Mouse (Mus musculus) embryonic facial prominence, embryonic 13.5 days (tissue): Measurements from ENCODE around the gene Gabrd. TPM values are rescaled to one million over a fixed set of nuclear protein-coding genes. Genes with fewer than 3 reads are reported as not detected.

Experiments used
- ATAC-seq: fragments of 200-750 bp; cut with Nextera tagmentation; 2 replicates; pipeline ENCODE4 v1.8.0; 2017; ENCODE audit warnings: low read depth; ENCODE audit not compliant: insufficient number of reproducible peaks, insufficient read depth, low FRiP score, low TSS enrichment
- H3K27ac ChIP-seq: fragments of 300-500 bp; sonication (generic); 2 replicates; pipeline ENCODE4 v1.5.1; 2015; ENCODE audit warnings: moderate library complexity, mild to moderate bottlenecking, inconsistent platforms
- H3K27me3 ChIP-seq: fragments of 300-500 bp; sonication (generic); 2 replicates; pipeline ENCODE4 v1.6.1; 2015; ENCODE audit warnings: mild to moderate bottlenecking, inconsistent platforms
- H3K36me3 ChIP-seq: fragments of 300-500 bp; sonication (generic); 2 replicates; pipeline ENCODE4 v1.6.1; 2015; ENCODE audit warnings: mild to moderate bottlenecking, inconsistent platforms
- H3K4me1 ChIP-seq: fragments of 300-500 bp; sonication (generic); 2 replicates; pipeline ENCODE4 v1.6.1; 2015; ENCODE audit warnings: inconsistent platforms
- H3K4me2 ChIP-seq: fragments of 300-500 bp; sonication (generic); 2 replicates; pipeline ENCODE4 v1.6.1; 2015; ENCODE audit warnings: moderate library complexity, mild to moderate bottlenecking, inconsistent platforms
- H3K4me3 ChIP-seq: fragments of 300-500 bp; sonication (generic); 2 replicates; pipeline ENCODE4 v1.5.1; 2015; ENCODE audit warnings: mild to moderate bottlenecking, inconsistent platforms
- H3K9ac ChIP-seq: fragments of 300-500 bp; sonication (generic); 2 replicates; pipeline ENCODE4 v1.6.1; 2015; ENCODE audit warnings: mild to moderate bottlenecking, inconsistent platforms
- H3K9me3 ChIP-seq: fragments of 300-500 bp; sonication (generic); 2 replicates; pipeline ENCODE4 v1.6.1; 2016; ENCODE audit warnings: inconsistent platforms
- WGBS: fragments of 180-500 bp; shearing (Covaris S2); methylation state at CpG from one replicate; pipeline ENCODE4 v1.1.7; 2015; ENCODE audit warnings: mixed read lengths; 5-methylcytosine and 5-hydroxymethylcytosine counted together
- polyA plus RNA-seq: library from polyadenylated mRNA; unstranded; fragments of >200 nt; fragmentation: Nextera tagmentation; extraction: Ambion mirVana; gene quantifications from 2 replicates; pipeline ENCODE4 v1.2.1, GENCODE M21; 2015

The Gabrd gene
- polyA plus RNA-seq, 1 experiment from 2014 or later: not detected

GRCm38 (mm10) chr4:155413641-155414335 lies 15.9 kb upstream of the Gabrd start:
- H3K4me2 ChIP-seq: no peak overlapping the region
- H3K4me1 ChIP-seq: peaks cover 5% of the 10 kb centered on the region; the same call in 1 of the 2 replicates
- 88% methylated on average over 11 of the region's 11 CpGs for WGBS
- H3K4me3 ChIP-seq: no peak overlapping the region
- no peak overlapping the region for H3K9ac ChIP-seq
- H3K9me3 ChIP-seq: no peaks in the 10 kb centered on the region
- H3K27me3 ChIP-seq: no peaks in the 10 kb centered on the region
- no peak overlapping the region for H3K27ac ChIP-seq
- no peaks in the 10 kb centered on the region for H3K36me3 ChIP-seq
- ATAC-seq: no peak

GRCm38 (mm10) chr4:155412124-155412523 lies 14.2 kb upstream of the Gabrd start:
- H3K4me2 ChIP-seq: no peak overlapping the region
- no peak overlapping the region for H3K4me3 ChIP-seq
- no peaks in the 10 kb centered on the region for H3K9me3 ChIP-seq
- H3K36me3 ChIP-seq: no peaks in the 10 kb centered on the region
- no peaks in the 10 kb centered on the region for H3K27me3 ChIP-seq
- no peak overlapping the region for H3K27ac ChIP-seq
- ATAC-seq: no peak
- H3K4me1 ChIP-seq: peaks cover 10% of the 10 kb centered on the region; the same call in 1 of the 2 replicates
- 92% methylated on average over 6 of the region's 6 CpGs for WGBS
- no peak overlapping the region for H3K9ac ChIP-seq

GRCm38 (mm10) chr4:155409058-155409776 lies 11.3 kb upstream of the Gabrd start, which contains the start of gene Cfap74:
TSS of gene Cfap74 (plus strand) at chr4:155409190.
- no peak within 1 kb of the TSS for H3K27ac ChIP-seq
- H3K9ac ChIP-seq: peak within 1 kb of the TSS; percentile 66
- peak within 1 kb of the TSS; percentile 87 for H3K4me2 ChIP-seq
- H3K4me1 ChIP-seq: peaks cover 10% of the 10 kb centered on the region; the same call in 1 of the 2 replicates
- H3K36me3 ChIP-seq: no peaks in the 10 kb centered on the region
- H3K27me3 ChIP-seq: no peaks in the 10 kb centered on the region
- WGBS: under 1% methylated on average over 35 of the region's 35 CpGs
- peak within 1 kb of the TSS; percentile 57 for H3K4me3 ChIP-seq
- ATAC-seq: peak; percentile 91
- H3K9me3 ChIP-seq: no peaks in the 10 kb centered on the region

GRCm38 (mm10) chr4:155408695-155409057 lies 10.8 kb upstream of the Gabrd start:
- Histone ChIP-seq H3K4me2 (peak overlapping the region; percentile 87), H3K9me3 (no peaks in the 10 kb centered on the region), H3K27me3 (no peaks in the 10 kb centered on the region), H3K36me3 (no peaks in the 10 kb centered on the region), H3K4me3 (peak overlapping the region; percentile 57), H3K9ac (peak overlapping the region; percentile 66; the same call in 1 of the 2 replicates), H3K27ac (no peak overlapping the region), H3K4me1 (peaks cover 10% of the 10 kb centered on the region; the same call in 1 of the 2 replicates)
- ATAC-seq: no peak
- 2% methylated on average over 8 of the region's 8 CpGs for WGBS

- no peak for ATAC-seq
- Histone ChIP-seq H3K9me3 (no peaks in the 10 kb centered on the region), H3K4me2 (no peak overlapping the region), H3K27me3 (peaks cover 25% of the 10 kb centered on the region), H3K4me1 (peaks cover 8% of the 10 kb centered on the region; the same call in 1 of the 2 replicates), H3K36me3 (no peaks in the 10 kb centered on the region), H3K4me3 (no peak overlapping the region), H3K27ac (no peak overlapping the region), H3K9ac (no peak overlapping the region)
- 65% methylated on average over 1 of the region's 1 CpGs for WGBS
Measured at GRCm38 (mm10) chr4:155402489-155402888, 4.6 kb upstream of the Gabrd start.

GRCm38 (mm10) chr4:155401121-155401520 lies 3.2 kb upstream of the Gabrd start:
- H3K4me2 ChIP-seq: no peak overlapping the region
- no peak overlapping the region for H3K27ac ChIP-seq
- H3K4me3 ChIP-seq: no peak overlapping the region
- 71% methylated on average over 7 of the region's 7 CpGs for WGBS
- ATAC-seq: no peak
- H3K4me1 ChIP-seq: peaks cover 10% of the 10 kb centered on the region; the same call in 1 of the 2 replicates
- no peaks in the 10 kb centered on the region for H3K9me3 ChIP-seq
- no peak overlapping the region for H3K9ac ChIP-seq
- H3K27me3 ChIP-seq: peaks cover 38% of the 10 kb centered on the region
- H3K36me3 ChIP-seq: no peaks in the 10 kb centered on the region

- H3K27me3 ChIP-seq: peaks cover 50% of the 10 kb centered on the region
Measured at GRCm38 (mm10) chr4:155398222-155398540, 269 bp upstream of the Gabrd start.

GRCm38 (mm10) chr4:155396751-155397150 lies 1.2 kb downstream of the Gabrd start:
- WGBS: 83% methylated on average over 4 of the region's 4 CpGs
- Histone ChIP-seq H3K36me3 (no peaks in the 10 kb centered on the region), H3K4me2 (no peak overlapping the region), H3K27ac (no peak overlapping the region), H3K27me3 (peaks cover 50% of the 10 kb centered on the region), H3K9ac (no peak overlapping the region), H3K4me3 (no peak overlapping the region), H3K9me3 (no peaks in the 10 kb centered on the region), H3K4me1 (peaks cover 10% of the 10 kb centered on the region; the same call in 1 of the 2 replicates)
- no peak for ATAC-seq

More at GRCm38 (mm10) chr4:155398222-155398540, 269 bp upstream of the Gabrd start:
- Histone ChIP-seq H3K4me2 (peak overlapping the region; percentile 91), H3K36me3 (no peaks in the 10 kb centered on the region), H3K27ac (no peak overlapping the region), H3K4me1 (peaks cover 10% of the 10 kb centered on the region; the same call in 1 of the 2 replicates), H3K9me3 (no peaks in the 10 kb centered on the region), H3K9ac (no peak overlapping the region), H3K4me3 (peak overlapping the region; percentile 43)
- 4% methylated on average over 9 of the region's 9 CpGs for WGBS
- ATAC-seq: no peak

- Histone ChIP-seq H3K9ac (no peak overlapping the region), H3K9me3 (no peaks in the 10 kb centered on the region), H3K4me2 (no peak overlapping the region), H3K36me3 (no peaks in the 10 kb centered on the region), H3K27me3 (peaks cover 44% of the 10 kb centered on the region), H3K27ac (no peak overlapping the region), H3K4me3 (no peak overlapping the region), H3K4me1 (peaks cover 10% of the 10 kb centered on the region; the same call in 1 of the 2 replicates)
- no peak for ATAC-seq
- 92% methylated on average over 5 of the region's 5 CpGs for WGBS
Measured at GRCm38 (mm10) chr4:155395471-155395870, 2.4 kb downstream of the Gabrd start.

GRCm38 (mm10) chr4:155387166-155387565 lies 10.7 kb downstream of the Gabrd start:
- ATAC-seq: no peak
- 60% methylated on average over 8 of the region's 8 CpGs for whole genome bisulfite sequencing
- no peak overlapping the region for H3K4me2 ChIP-seq

GRCm38 (mm10) chr4:155383326-155383725 lies 14.6 kb downstream of the Gabrd start:
- ATAC-seq: no peak

More at GRCm38 (mm10) chr4:155387166-155387565, 10.7 kb downstream of the Gabrd start:
- H3K27me3 ChIP-seq: peaks cover 22% of the 10 kb centered on the region
- H3K36me3 ChIP-seq: no peaks in the 10 kb centered on the region
- no peak overlapping the region for H3K27ac ChIP-seq
- H3K4me1 ChIP-seq: no peaks in the 10 kb centered on the region
- H3K4me3 ChIP-seq: no peak overlapping the region
- no peak overlapping the region for H3K9ac ChIP-seq
- no peaks in the 10 kb centered on the region for H3K9me3 ChIP-seq

GRCm38 (mm10) chr4:155382752-155383151 lies 15.2 kb downstream of the Gabrd start:
- Histone ChIP-seq H3K4me1 (no peaks in the 10 kb centered on the region), H3K9ac (no peak overlapping the region), H3K36me3 (no peaks in the 10 kb centered on the region), H3K27ac (no peak overlapping the region), H3K9me3 (no peaks in the 10 kb centered on the region), H3K27me3 (peaks cover 29% of the 10 kb centered on the region), H3K4me2 (no peak overlapping the region), H3K4me3 (no peak overlapping the region)
- WGBS: 20% methylated on average over 9 of the region's 9 CpGs
- no peak for ATAC-seq

More at GRCm38 (mm10) chr4:155383326-155383725, 14.6 kb downstream of the Gabrd start:
- no peak overlapping the region for H3K4me3 ChIP-seq
- H3K9ac ChIP-seq: no peak overlapping the region
- H3K27me3 ChIP-seq: peaks cover 32% of the 10 kb centered on the region
- H3K4me2 ChIP-seq: no peak overlapping the region
- H3K4me1 ChIP-seq: no peaks in the 10 kb centered on the region
- no peaks in the 10 kb centered on the region for H3K36me3 ChIP-seq
- H3K9me3 ChIP-seq: no peaks in the 10 kb centered on the region
- WGBS: 63% methylated on average over 4 of the region's 4 CpGs
- H3K27ac ChIP-seq: no peak overlapping the region
